Comparison of ENCODE assay signal across 7 mouse cellular contexts in genomic region chr11:118232314-118232831, GRCm38 (mm10). TPM values are rescaled to one million over a fixed set of nuclear protein-coding genes. Genes with fewer than 3 reads are reported as not detected.
A peak's percentile ranks its signal among the peaks of the same experiment; 100 is the strongest.
DNase-seq lines count a peak whose midpoint lies in the region; ATAC-seq and TF ChIP-seq lines count a peak whose summit lies in the region.

No protein-coding gene starts in this region.

- no peaks in the 10 kb centered on the region for H3K27me3 ChIP-seq in heart, embryonic 13.5 days (replicated peaks)
- no peaks in the 10 kb centered on the region for H3K27me3 ChIP-seq in liver, embryonic 14.5 days (ENCODE audit: control insufficient read depth, insufficient read depth, low read length)
- no peaks in the 10 kb centered on the region for H3K27me3 ChIP-seq in stomach, postnatal 0 days (ENCODE audit: control insufficient read depth, insufficient read depth, low read length)

- H3K4me1 ChIP-seq in heart, embryonic 13.5 days, result peaks cover 45% of the 10 kb centered on the region
- peaks cover 3 to 23% of the 10 kb centered on the region in 2 experiments; a peak in 2 of 4 replicates for H3K4me1 ChIP-seq in liver, embryonic 14.5 days (replicated peaks; ENCODE audit: control insufficient read depth in 2 of 2, insufficient read depth in 2 of 2, low read length in 1 of 2)
- H3K4me1 ChIP-seq in stomach, postnatal 0 days (replicated peaks; ENCODE audit: control insufficient read depth, insufficient read depth), result 0 out of 2 replicates have a peak, but pooled peaks cover 4% of the 10 kb centered on the region

- ATAC-seq in heart, embryonic 13.5 days (ENCODE audit: extremely low read depth, insufficient number of reproducible peaks, low FRiP score, low TSS enrichment), result no peak
- peak; percentile 47; the same call in 1 of the 2 replicates for ATAC-seq in liver, embryonic 14.5 days (ENCODE audit: insufficient read depth)
- ATAC-seq in stomach, postnatal 0 days (ENCODE audit: low FRiP score, low TSS enrichment), result no peak

- H3K27ac ChIP-seq in layer of hippocampus, adult 2 months, result 0 out of 2 replicates have a peak overlapping the region, but pooled peaks have one; percentile 1
- H3K27ac ChIP-seq in heart, embryonic 13.5 days (replicated peaks), result no peak overlapping the region
- H3K27ac ChIP-seq in liver, embryonic 14.5 days, result no peak overlapping the region
- no peak overlapping the region for H3K27ac ChIP-seq in stomach, postnatal 0 days (replicated peaks)

- no peaks in the 10 kb centered on the region for H3K9me3 ChIP-seq in heart, embryonic 13.5 days
- H3K9me3 ChIP-seq in liver, embryonic 14.5 days (ENCODE audit: control insufficient read depth, low read length), result no peaks in the 10 kb centered on the region
- no peaks in the 10 kb centered on the region for H3K9me3 ChIP-seq in stomach, postnatal 0 days (ENCODE audit: control insufficient read depth, low read length)

- peak; percentile 73 for TF ChIP-seq CTCF in layer of hippocampus, adult 2 months (conservative IDR thresholded peaks at IDR 0.05)
- TF ChIP-seq CTCF in liver, embryonic 14.5 days (IDR thresholded peaks at IDR 0.05; ENCODE audit: low read depth), result peak; percentile 66
- peak; percentile 70 for TF ChIP-seq CTCF in stomach, postnatal 0 days (IDR thresholded peaks at IDR 0.05; ENCODE audit: low read depth)

- no peak overlapping the region for H3K4me2 ChIP-seq in heart, embryonic 13.5 days
- no peak overlapping the region for H3K4me2 ChIP-seq in liver, embryonic 14.5 days (ENCODE audit: low read depth)
- H3K4me2 ChIP-seq in stomach, postnatal 0 days (replicated peaks; ENCODE audit: low read depth), result no peak overlapping the region

- 55% methylated on average over 7 of the region's 7 CpGs for WGBS in heart, embryonic 13.5 days
- WGBS in liver, embryonic 14.5 days (ENCODE audit: insufficient replicate concordance), result 12% methylated on average over 7 of the region's 7 CpGs
- 36% methylated on average over 7 of the region's 7 CpGs for WGBS in stomach, postnatal 0 days

- DNase-seq in layer of hippocampus, adult 2 months (ENCODE audit: low spot score in 2 of 2), result no peak
- DNase-seq in layer of hippocampus, adult 11-12 months (ENCODE audit: low spot score), result no peak
- peak; percentile 86 for DNase-seq in T-cell, adult 2 months (ENCODE audit: low spot score)
- no peak for DNase-seq in liver, embryonic 14.5 days (ENCODE audit: low read depth in 3 of 3, low spot score in 3 of 3)
- peak; percentile 41 for DNase-seq in stomach, postnatal 0 days (ENCODE audit: low spot score)
- no peak for DNase-seq in layer of hippocampus, adult 18-20 months (ENCODE audit: low spot score in 2 of 2)

- no peak overlapping the region for H3K4me3 ChIP-seq in layer of hippocampus, adult 2 months
- H3K4me3 ChIP-seq in heart, embryonic 13.5 days, result no peak overlapping the region
- H3K4me3 ChIP-seq in liver, embryonic 14.5 days (ENCODE audit: insufficient read depth in 1 of 2, low read depth in 2 of 2, low read length in 2 of 2), result no peak overlapping the region
- H3K4me3 ChIP-seq in stomach, postnatal 0 days (ENCODE audit: low read depth, low read length), result no peak overlapping the region

- TF ChIP-seq EP300 in liver, embryonic 14.5 days (IDR thresholded peaks at IDR 0.05; ENCODE audit: low read depth), result no peak
- TF ChIP-seq EP300 in stomach, postnatal 0 days (optimal IDR thresholded peaks at IDR 0.05), result no peak

- H3K36me3 ChIP-seq in heart, embryonic 13.5 days, result no peaks in the 10 kb centered on the region
- H3K36me3 ChIP-seq in liver, embryonic 14.5 days (replicated peaks; ENCODE audit: control insufficient read depth, insufficient read depth, low read depth), result no peaks in the 10 kb centered on the region
- no peaks in the 10 kb centered on the region for H3K36me3 ChIP-seq in stomach, postnatal 0 days (ENCODE audit: control insufficient read depth, insufficient read depth, low read length)

- H3K9ac ChIP-seq in heart, embryonic 13.5 days, result 0 out of 2 replicates have a peak overlapping the region, but pooled peaks have one; percentile 10
- no peak overlapping the region for H3K9ac ChIP-seq in liver, embryonic 14.5 days (replicated peaks)
- no peak overlapping the region for H3K9ac ChIP-seq in stomach, postnatal 0 days (ENCODE audit: low read length)

RNA-seq across cellular contexts. Expression of gene Cyth1, which starts 16.0 kb away (rescaled TPM):
- 100 to 1,000 TPM; 101 to 108 TPM for total RNA-seq in layer of hippocampus, adult 2 months (2021)
- 14.9 and 15.9 TPM in 2 replicates for polyA plus RNA-seq in heart, embryonic 13.5 days (2015; fragmentation: Nextera tagmentation; extraction: Ambion mirVana)
- polyA plus RNA-seq in liver, embryonic 14.5 days (2012; rRNA removed), result 2.1 and 2.7 TPM in 2 replicates
- 1.7 and 1.9 TPM in 2 replicates for polyA plus RNA-seq in liver, embryonic 14.5 days (2014; fragmentation: Nextera tagmentation; extraction: Ambion mirVana)
- 13.1 and 13.3 TPM in 2 replicates for polyA plus RNA-seq in stomach, postnatal 0 days (2015; fragmentation: Nextera tagmentation; extraction: Ambion mirVana)
- total RNA-seq in layer of hippocampus, adult 18-20 months (2021), result 10 to 100 TPM; 88.0 to 91.7 TPM

RNA-seq across cellular contexts. Expression of gene Usp36, which starts 57.7 kb away (rescaled TPM):
- 10 to 100 TPM; 26.5 to 28.5 TPM for total RNA-seq in layer of hippocampus, adult 2 months (2021)
- 12.8 and 13.4 TPM in 2 replicates for polyA plus RNA-seq in heart, embryonic 13.5 days (2015; fragmentation: Nextera tagmentation; extraction: Ambion mirVana)
- 5.1 and 5.3 TPM in 2 replicates for polyA plus RNA-seq in liver, embryonic 14.5 days (2012; rRNA removed)
- 4.1 and 4.6 TPM in 2 replicates for polyA plus RNA-seq in liver, embryonic 14.5 days (2014; fragmentation: Nextera tagmentation; extraction: Ambion mirVana)
- polyA plus RNA-seq in stomach, postnatal 0 days (2015; fragmentation: Nextera tagmentation; extraction: Ambion mirVana), result 8.1 and 8.9 TPM in 2 replicates
- total RNA-seq in layer of hippocampus, adult 18-20 months (2021), result 10 to 100 TPM; 25.7 to 28.3 TPM

Comparison
In these comparisons a context has a peak if more than half of its experiments do, and no peak if none do; other contexts are left out.
1. DNase-seq: peak in T-cell, adult 2 months (single experiment) and stomach, postnatal 0 days (single experiment); none in layer of hippocampus, adult 2 months (0 of 2), layer of hippocampus, adult 11-12 months (single experiment), liver, embryonic 14.5 days (0 of 3) and layer of hippocampus, adult 18-20 months (0 of 2).
2. Peak in every context shown above with its lines, with median percentiles within 50 percentile points of each other: CTCF ChIP-seq.